Mouse (Mus musculus) bone marrow, adult 2 months (tissue): ENCODE data around the gene Inpp4b.

Experiments used
- CTCF ChIP-seq: fragments of 200-500 bp; IDR thresholded peaks from 2 replicates; pipeline ENCODE4 v1.5.1; 2011; ENCODE audit warnings: low read length, control low read depth; ENCODE audit not compliant: control insufficient read depth, insufficient read depth
- POLR2A ChIP-seq: fragments of 200-500 bp; IDR thresholded peaks from 2 replicates; pipeline ENCODE4 v1.6.1; 2011; ENCODE audit warnings: low read depth, mild to moderate bottlenecking, control low read depth, low read length, borderline replicate concordance; ENCODE audit not compliant: control insufficient read depth

GRCm38 (mm10) chr8:82106131-82106530, 763.8 kb downstream of the Inpp4b start:
- TF ChIP-seq POLR2A (no peak), CTCF (no peak)
